Mouse (Mus musculus) heart, postnatal 14 days (tissue): ENCODE data around the gene Bmt2. TPM values are rescaled to one million over a fixed set of nuclear protein-coding genes. Genes with fewer than 3 reads are reported as not detected.

Source experiments
- DNase-seq, 2 experiments: peaks; one replicate each; pipeline ENCODE4 v3.0.0; 2021 to 2022
- intact Hi-C: fragments of 180-260 bp; cut with DNase I; formaldehyde crosslinking; loops from one replicate; pipeline ENCODE4 v1.15.1; 2025
- long read RNA-seq, 2 experiments: library from polyadenylated mRNA; stranded (forward); transcript quantifications; one replicate each; pipeline ENCODE4 v2.0.0; 2021
- total RNA-seq, 2 experiments: library from RNA; stranded (reverse); gene quantifications; 2 replicates each; pipeline ENCODE4 v1.2.3; 2021

The Bmt2 gene
- 10 to 100 TPM; 10.3 to 12.0 TPM for total RNA-seq
- long read RNA-seq, experiment 1, full-length matches to known transcripts, result 20 of 24 reads
- long read RNA-seq, experiment 1, partial matches to known transcripts, result 1 of 24 reads
- long read RNA-seq, experiment 1, other reads (novel, unspliced or antisense), result 3 of 24 reads
- long read RNA-seq, experiment 2, full-length matches to known transcripts, result 16 of 17 reads
- long read RNA-seq, experiment 2, partial matches to known transcripts, result 1 of 17 reads
- long read RNA-seq, experiment 2, other reads (novel, unspliced or antisense), result 0 of 17 reads

DNA sequence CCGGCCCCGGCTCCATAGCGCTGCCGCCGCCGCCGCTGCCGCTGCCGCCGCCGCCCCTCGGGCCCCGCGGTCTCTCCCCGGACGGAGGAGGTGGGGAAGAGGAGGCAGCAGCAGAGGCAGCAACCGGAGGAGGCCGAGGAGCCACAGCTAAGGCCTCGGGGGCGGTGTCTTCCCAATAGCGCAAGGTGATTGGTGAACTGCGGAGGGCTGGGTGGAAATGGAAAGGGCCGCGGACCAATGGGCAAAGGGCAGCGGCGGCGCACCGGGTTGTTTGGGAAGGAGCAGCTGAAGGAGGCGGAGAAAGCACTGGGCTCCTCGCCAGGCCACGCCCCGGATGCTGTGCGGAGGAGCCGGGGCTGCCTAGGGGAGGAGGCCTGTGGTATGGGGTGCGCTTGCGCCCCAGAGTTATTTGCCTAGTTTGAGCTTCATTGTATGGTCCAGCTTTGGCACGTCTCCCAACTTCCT lies at the start of gene Bmt2:
Bmt2 (minus strand) TSS at position 149 of the 465 bp plus-strand sequence.
- intact Hi-C loops, result loop anchor here (2.0 to 5.0 kb wide), 2 partner anchors 71 to 194 kb away; partner anchors contain the start of gene 2610001J05Rik
- DNase-seq, result peak; percentile 99

DNA sequence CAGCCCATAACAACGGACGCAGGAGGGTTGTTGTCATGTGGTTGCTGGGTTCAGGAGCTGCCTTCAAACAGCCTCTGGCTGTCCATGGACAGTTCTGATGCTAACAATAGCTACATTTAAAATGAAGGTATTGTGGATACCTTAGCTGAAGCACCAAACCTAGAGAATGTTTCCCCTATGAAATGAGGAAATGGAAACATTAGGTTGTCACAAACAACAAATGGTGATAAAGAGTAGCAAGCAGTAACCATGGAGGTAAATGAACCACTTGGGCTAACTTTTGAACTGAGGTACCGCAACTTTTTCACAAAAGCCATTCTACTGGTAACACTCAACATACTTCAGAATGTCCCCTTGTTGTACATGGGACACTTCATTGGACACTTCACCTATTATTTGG lies 44.4 kb upstream of the Bmt2 start:
- intact Hi-C loops, result no loop called here
- no peak for DNase-seq

DNA sequence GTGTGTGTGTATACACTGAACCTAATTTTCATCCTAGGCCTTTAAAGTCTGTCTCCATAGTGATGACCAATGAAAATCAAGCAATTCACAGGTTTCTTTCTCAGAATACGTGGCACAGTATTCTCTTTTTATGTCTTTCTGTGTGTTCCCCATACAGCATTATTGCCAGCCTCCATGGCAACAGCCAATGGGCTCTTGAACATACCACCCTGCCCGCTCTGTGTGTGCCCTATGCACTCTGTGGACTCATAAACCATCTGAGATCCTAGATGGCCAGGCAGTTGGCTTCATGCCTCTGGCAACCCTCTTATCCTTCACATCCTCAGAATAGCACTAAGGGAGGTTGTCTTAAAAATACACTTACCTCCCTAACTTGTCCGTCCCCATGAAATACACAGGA lies 37.1 kb upstream of the Bmt2 start:
- intact Hi-C loops, result no loop called here
- no peak for DNase-seq

DNA sequence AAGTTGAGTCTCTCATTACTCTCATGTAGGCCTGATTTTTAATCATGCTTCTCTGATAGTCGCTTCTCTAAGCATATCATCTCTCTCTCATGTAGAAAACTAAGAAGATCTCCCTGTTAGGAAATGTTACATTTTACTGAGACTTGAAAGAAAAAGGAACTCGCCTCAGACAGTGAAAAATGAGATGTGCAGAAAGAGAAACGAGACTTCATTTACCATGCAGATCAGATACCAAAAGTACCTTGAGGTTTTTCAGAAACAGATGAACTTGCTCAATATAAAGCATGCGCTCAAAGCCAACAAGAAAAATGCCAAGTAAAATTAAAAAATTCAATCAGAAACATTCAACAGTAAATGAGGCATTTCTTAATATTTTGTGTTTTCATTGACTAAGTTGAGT lies 19.1 kb upstream of the Bmt2 start:
- intact Hi-C loops, result no loop called here
- DNase-seq, result no peak

DNA sequence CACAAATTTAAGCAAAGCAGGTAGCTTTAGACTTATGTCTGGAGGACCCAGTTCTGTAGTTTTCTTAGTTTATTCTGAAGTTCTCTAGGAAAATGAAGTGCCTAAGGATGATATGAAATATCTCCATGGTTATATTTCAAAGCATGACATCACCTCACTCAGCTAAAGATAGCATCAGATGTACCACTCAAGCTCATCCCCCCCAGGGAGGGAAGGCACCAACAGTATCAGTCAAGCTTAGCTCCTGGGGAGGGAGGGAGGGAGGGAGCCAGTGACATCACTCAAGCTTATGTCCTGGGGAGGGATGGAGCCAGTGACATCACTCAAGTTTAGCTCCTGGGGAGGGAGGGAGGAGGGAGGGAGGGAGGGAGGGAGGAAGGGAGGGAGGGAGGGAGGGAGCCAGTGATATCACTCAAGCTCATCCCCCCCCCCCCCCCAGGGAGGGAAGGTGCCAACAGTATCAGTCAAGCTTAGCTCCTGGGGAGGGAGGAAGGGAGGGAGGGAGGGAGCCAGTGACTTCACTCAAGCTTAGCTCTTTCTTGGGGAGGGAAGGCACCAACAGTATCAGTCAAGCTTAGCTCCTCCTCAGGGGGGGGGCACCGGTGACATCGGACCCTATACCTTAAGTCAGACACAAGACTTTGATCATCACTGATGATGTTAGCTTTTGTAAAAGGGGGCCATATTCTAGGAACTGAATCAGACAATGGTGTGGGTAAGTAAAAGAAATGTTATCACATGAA lies 17.5 kb upstream of the Bmt2 start:
- no peak for DNase-seq
- intact Hi-C loops, result no loop called here

DNA sequence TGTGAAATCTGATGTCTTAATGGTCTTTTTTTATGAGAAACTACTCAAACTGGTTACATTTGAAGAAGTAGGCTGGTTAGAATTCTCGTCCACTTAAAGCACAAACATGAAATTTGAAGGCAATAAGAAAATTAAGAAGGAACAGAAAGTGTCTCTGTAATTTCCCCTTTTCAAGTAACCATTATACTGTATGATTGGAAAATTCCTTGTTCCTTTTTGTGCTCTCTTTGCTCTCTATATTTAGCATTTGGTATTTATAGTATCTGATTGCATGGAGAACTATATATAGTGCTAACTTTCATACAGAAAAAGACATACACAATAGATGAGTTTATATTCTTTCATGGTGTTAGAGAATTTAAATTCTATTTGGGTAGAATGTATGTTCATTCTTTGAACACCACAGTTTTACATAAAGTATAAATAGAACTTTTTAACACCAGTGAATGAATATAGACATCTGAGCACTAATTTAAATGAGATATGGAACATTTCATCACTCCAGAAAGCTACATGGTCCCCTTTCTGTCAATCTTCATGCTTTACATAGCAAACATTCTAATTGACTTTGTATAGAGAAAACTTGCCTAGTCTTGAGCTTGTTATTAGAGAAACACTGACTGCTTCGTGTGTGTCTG lies 14.0 kb upstream of the Bmt2 start:
- intact Hi-C loops, result no loop called here
- no peak for DNase-seq

DNA sequence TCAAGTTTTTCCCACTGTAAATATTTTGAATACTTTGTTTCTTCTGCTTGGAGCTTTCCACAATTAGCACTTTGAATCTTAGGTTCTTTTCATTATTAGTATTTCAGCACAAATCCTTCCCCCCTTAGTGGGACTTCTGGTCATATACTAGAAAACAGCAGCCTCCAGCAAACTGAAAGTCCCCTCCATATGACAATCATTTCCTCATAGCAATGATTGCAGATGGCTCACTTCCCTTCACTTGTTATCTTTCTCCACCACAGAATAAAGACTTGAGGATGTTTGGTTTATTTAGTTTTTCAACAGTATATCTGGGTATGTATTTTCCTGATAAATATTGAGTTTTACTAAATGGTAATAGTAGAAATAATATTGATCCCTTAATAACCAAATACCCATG lies 12.6 kb upstream of the Bmt2 start:
- intact Hi-C loops, result no loop called here

DNA sequence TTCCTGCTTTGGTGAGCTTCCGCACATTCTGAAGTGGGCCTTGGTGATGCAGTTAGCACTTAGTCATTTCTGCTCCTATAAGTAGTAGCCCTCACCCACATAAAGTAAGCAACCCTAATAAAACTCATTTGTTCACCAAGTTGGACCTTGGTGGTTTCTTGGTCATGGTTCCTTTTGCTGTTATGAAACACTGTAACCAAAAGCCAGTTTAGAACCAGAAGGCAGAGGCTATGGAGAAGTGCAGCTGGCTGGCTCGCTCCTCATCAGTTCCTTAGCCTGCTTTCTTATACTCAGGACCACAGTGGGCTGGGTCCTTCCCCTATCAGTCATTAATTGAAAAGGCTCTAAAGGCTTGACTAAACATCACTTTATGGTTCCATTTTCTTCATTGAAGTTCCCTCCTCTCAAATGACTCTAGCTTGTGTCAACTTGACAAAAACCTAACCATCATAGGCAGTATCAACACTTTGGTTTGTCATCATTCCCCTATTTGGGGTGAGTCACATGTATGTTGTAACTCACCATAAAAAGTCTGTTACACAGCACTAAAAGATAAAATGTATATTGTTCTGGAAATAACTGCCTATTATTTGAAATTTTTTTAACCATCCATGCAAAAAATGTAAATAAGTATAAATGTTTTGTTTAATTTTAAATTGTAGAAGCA lies 6.3 kb upstream of the Bmt2 start:
- intact Hi-C loops, result no loop called here
- no peak for DNase-seq

More for the DNA sequence above, 12.6 kb upstream of the Bmt2 start:
- no peak for DNase-seq

DNA sequence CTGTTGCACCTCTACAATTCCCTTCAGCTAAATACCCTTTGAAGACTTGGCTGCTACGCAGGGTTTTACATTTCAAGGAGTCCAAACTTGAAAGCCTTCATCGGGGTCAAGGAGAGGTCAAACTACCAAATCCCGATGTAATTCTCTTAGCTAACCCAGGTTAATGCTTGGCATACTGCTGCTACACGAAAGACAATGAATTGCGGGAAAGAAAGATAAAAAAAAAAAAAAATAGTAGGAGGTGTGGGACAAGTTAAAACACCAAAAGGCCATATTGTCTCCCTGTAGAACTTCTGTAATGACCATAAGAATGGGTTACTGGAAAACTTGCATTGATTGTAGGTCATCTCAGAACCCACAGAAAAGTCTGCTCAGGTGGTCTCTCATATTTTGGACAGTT lies 583 bp upstream of the Bmt2 start:
- intact Hi-C loops, result loop anchor here (2.0 to 5.0 kb wide), 2 partner anchors 72 to 194 kb away; partner anchors contain the start of gene 2610001J05Rik
- DNase-seq, result no peak

DNA sequence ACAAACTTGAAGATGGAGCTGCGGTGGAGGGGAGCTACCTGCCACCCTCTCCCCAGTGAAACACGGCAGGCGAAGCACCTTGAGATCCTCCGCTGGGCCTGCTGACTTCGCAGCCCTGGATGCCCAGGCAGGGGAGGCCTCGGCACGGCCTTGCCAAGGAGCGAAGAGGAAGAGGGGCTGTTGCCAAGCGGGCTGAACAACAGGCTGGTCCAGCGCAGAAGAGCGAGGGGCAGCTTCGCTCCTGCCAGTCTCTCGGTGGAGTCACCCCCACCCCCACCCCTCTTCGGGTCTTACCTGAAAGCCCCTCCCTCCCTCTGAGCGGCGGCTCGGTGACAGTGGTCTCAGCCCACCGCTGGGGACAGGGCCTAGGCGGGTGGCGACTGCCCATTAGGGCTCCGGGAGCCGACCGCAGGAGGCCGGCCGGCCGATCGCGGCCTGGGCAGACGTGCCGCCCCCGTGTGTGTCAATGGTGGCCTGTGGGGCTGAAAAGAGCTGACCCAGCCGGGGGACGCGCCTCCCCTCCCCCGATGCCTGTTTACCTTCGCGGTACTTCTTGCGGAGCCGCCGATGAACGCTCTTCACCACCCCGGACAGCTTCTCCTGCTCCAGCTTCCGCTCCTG lies 515 bp downstream of the Bmt2 start:
- intact Hi-C loops, result loop anchor here (5.0 kb wide), 1 partner anchor 195 kb away; the partner anchor contains the start of gene 2610001J05Rik
- DNase-seq, result peak; percentile 52 to 62

DNA sequence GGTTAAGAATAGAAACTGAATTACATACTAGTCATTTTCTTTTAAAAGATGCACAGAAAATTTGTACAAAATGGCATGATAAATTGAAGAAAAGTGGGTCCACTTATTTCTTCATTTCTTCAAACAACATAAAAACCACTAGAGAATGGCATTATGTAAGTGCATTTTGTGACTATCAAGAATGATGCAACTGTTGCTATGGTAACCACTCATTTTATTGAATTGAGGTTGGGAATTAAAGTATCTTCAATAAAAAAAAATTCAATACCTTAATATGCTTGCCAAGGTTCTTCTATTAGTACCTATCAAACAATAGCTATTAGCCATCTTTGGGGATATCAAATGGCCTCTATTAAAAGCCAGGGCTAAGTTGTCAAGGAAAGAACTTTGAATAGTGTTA lies 1.6 kb downstream of the Bmt2 start:
- intact Hi-C loops, result loop anchor here (5.0 kb wide), 1 partner anchor 196 kb away; the partner anchor contains the start of gene 2610001J05Rik

DNA sequence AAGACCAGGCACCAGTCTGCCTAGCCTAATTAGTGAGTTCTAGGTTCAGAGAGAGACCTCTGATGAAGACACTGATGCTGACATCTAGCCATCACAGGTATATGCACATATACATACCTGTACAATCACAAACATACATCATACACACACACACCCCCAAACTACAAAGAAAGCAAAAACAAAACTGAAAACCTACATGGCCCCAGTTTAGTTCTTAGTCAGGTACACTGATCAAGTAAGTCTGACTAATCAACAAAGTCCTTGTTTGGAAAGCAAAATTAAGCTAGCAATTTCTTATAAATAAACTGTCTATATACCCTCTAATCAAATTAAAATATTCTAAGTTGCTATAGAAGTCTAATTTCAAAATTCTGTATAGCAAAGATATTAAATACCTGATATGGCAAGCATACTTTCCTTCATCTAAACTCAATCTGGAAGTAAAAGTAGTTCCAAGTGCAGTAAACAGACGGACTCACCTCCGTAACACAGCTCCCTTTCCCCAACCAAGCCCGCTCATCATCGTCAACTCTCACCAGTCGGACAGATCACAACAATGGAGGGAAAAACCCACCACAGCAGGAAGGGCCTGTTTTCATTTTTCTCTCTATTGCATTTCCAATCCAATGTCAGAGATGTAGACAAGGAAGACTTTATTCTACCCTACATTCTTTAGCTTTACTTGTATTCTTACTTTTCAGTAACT lies 3.0 kb downstream of the Bmt2 start:
- no peak for DNase-seq
- intact Hi-C loops, result loop anchor here (5.0 kb wide), 1 partner anchor 198 kb away; the partner anchor contains the start of gene 2610001J05Rik

More for the DNA sequence above, 1.6 kb downstream of the Bmt2 start:
- DNase-seq, result no peak

DNA sequence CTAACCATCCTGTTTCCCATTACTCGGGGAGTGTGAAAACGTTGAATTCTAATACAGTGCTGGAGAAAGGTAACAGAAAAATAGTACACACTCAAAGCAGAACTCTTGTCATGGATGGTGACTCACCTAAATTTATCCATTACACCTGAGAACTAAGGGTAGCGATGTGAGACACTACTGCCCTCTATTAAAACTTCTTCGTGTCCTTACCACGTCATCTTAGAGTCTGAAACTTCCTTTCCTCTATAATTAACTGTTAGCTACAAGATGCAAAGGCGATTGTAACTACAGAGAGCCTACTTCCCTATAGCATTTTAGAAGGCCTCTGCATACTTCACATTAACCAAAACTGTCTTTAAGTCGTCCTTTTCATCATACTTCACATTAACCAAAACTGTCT lies 12.1 kb downstream of the Bmt2 start:
- intact Hi-C loops, result no loop called here
- DNase-seq, result no peak

DNA sequence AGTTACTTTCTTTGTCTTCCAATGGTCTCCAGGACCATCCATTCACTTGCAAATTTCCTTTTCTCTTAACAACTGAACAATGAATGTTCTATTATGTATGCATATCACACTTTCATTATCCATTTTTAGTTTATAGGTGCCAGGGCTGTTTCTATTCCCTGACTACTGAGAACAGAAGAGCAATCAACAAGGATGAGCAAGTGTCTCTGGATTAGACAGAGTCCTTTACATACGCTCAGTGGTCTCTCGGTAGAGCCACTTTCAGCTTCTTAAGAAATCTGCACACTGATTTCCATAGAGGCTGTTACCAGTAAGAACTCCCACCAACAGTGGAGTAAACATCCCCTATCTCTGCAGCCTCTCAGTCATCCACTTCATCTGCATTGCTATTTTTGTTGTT lies 19.8 kb downstream of the Bmt2 start:
- intact Hi-C loops, result no loop called here
- DNase-seq, result no peak

DNA sequence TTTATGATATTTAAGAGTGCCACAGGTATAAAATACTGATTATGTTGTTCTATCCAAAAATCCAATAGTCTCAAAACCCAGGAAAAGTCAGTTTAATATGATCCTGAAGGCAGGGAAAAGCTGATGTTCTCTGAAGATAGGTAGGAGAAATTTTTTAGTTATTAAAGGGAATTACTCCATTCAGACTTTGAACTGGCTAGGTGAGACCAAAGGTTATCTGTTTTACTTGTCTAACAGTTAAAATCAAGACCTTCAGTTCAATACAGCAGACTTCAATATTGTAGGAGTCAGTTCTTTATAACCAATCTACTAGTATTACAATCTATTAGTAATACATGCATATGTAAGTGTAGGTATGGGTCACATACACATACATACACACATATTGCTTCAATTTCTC lies 23.7 kb downstream of the Bmt2 start:
- intact Hi-C loops, result no loop called here
- no peak for DNase-seq

DNA sequence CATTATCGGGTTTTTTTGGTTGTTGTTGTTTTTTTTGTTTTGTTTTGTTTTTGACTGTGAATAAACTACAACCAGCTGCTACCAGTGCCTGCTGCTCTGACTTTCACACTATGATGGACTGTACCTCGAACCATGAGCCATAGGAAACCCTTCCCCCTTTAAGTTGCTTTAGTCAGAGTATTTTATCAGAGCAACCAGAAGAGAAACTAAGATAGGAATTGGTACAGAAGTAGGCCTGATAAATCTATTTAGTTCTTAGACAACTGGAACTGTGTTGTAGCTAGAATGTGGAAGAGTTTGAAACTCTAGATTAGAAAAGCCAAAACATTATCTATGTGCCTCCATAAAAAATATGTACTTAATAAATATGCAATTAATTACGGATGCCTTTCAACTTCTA lies 25.5 kb downstream of the Bmt2 start:
- no peak for DNase-seq
- intact Hi-C loops, result no loop called here

DNA sequence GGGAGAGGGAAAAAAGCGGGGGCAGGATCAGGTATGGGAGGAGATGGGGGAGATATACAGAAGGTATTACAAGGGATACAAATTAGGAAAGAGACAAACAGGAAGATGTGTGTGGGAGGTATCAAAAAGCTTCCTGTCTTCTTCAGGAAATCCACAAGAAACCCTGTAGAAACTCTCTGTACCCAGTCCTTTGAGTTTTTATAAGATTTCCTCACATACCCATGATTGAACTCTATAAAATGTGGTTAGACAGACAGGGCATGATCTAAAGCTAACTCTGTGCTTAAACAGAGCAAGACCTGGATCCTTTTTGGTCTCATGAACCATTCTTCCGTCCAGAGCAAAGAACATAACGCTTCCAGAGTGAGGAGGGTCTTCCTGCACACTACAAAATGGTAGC lies 26.9 kb downstream of the Bmt2 start:
- no peak for DNase-seq

DNA sequence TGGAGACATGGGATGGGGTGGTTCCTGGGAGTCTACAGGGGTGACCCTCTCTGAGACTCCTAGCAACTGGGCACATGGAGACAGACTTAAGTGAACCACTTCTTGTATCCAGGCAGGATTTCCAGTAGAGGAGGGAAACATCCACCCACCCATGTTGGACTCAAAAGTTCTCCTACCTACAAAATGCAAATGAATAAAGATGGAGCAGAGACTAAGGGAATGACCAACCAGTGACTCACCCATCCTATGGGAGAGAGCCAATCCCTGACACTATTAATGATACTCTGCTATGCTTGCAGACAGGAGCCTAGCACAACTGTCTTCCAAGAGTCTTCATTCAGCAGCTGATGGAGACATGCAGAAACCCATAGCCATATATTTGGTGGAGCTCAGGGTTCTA lies 29.5 kb downstream of the Bmt2 start:
- intact Hi-C loops, result no loop called here

More for the DNA sequence above, 26.9 kb downstream of the Bmt2 start:
- intact Hi-C loops, result no loop called here

DNA sequence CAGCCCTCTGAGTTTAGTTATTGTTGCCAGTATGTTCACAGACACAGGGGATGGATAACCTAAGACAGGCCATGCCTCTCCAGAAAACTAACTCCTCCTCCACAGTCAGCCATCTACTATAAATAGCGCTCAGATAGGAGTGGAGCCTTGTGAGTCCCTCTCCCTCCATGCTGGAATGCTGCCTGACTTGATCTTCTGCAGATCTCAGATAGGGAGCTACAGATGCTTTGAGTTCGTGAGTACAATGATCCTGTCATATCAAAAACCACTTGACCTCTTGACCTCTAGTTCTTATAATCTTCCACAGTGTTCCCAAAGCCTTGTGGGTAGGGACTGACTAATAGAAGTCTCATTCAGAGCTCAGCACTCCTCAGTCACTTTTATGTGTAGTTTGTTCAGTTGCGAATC lies 41.2 kb downstream of the Bmt2 start:
- peak; percentile 3 to 12 for DNase-seq
- intact Hi-C loops, result no loop called here

More for the DNA sequence above, 29.5 kb downstream of the Bmt2 start:
- no peak for DNase-seq
